Mouse (Mus musculus) cerebellum, adult 18-20 months (tissue): ENCODE data around the gene Gse1.
A peak's percentile ranks its signal among the peaks of the same experiment; 100 is the strongest.

ENCODE experiments used
- DNase-seq, 2 experiments: peaks; one replicate each; pipeline ENCODE4 v3.0.0; 2021

The Gse1 gene

GRCm38 (mm10) chr8:120304097-120304496 lies 75.8 kb downstream of the Gse1 start:
- DNase-seq = no peak

GRCm38 (mm10) chr8:120305800-120306385 lies 77.6 kb downstream of the Gse1 start:
- no peak for DNase-seq

DNA sequence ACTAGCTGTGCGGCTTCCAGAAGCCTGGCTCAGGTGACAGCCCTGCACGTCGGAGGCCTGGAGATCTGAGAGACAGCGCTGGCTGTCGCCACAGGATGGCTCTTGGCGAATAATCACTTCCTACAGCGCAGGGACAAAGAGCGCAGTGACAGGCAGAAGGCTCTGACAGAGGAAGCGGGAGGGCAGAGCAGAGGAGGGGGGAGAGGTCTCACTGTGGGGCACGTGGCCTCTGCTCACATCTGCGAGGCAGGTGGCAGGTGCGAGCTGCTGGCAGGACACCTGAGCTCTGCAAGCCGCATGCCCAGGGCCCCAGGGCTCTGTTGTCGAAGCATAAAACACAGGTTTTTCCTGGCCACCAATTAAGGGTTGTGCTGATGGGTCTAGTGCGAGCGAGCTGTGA lies 78.8 kb downstream of the Gse1 start:
- DNase-seq = peak; percentile 45 to 48

DNA sequence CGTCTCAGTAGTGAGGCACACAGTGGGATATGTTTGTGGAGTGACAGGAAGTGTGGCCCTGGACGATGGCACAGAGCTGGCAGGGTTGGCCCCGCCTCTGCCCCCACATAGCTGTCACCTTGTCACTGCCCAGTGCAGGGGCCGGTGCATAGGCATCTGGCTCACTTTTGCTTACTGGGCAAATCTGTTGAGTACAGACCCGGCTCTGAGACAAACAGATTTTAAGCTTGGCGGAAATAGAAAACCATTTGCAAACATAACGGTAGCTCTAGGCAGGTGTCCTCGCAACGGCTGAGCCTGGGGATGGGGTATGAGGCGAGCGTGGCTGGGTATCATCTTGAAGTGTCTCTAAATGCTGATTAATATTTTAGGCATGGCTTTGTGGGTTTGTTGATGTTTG lies 79.3 kb downstream of the Gse1 start:
- DNase-seq = no peak

DNA sequence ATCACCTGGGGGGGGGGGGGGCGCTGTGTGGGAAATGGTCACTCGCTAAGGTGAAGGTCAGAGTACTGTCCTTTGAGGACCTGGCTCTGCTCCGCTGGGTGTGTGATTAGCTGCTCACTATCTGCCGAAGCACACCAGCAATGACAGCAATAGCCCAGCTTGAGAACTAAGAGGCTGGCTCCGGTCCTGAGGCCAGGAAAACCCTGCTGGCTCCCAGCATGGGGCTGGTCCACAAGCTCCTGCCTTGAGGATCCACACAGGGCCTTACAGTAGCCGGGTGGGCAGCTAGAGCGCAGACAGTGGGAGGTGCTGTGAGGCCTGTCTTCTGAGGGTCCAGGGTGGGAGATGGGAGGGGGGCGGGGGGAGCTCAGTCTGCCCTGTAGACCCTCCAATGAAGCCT lies 79.9 kb downstream of the Gse1 start:
- peak; percentile 51 to 55 for DNase-seq

DNA sequence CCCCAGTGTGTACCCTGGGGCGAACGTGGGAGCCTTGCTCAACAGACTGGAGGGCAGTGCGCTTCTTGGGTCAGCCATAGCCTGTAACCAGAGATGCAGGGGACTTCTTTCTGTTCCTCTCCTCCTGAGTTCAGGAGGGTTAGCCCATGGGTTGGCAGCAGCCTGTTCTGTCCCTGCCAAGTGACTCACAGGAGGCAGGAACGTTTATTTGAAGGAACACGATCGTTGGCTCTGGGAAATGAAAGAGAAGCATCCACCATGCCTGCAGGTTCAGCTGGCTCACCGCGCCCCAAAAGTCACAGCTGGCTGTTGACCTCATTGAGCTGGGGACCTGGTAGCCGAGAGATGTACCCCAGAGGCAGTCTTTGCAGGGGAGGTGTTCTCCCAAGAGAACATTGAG lies 80.3 kb downstream of the Gse1 start:
- peak; percentile 60 to 66 for DNase-seq

- DNase-seq = peak; percentile 53 to 60
These were observed 81.1 kb downstream of the Gse1 start for GRCm38 (mm10) chr8:120309326-120309725.

- no peak for DNase-seq
These were observed 81.8 kb downstream of the Gse1 start for GRCm38 (mm10) chr8:120310063-120310462.

- no peak for DNase-seq
These were observed 84.2 kb downstream of the Gse1 start for GRCm38 (mm10) chr8:120312452-120312851.

- DNase-seq = no peak
These were observed 85.4 kb downstream of the Gse1 start for GRCm38 (mm10) chr8:120313674-120314073.

DNA sequence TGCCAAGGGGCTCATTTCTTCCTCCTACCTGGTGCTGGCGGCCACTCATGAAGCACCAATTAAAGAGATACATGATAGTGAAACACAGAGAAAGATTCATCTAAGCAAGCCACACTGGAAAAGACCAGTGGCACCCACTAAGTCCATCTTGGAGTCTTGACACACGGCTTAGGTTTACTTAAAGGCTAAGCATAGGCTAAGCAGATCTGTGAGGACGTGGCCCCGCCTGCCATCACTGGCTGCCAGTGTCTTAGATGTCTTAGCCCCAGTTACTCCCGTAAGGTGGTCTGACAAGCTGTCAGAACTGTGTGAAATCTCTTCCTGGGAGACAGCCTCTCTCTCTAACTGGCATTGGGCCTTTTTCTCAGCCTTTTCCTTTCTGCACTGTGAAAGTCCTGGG lies 86.7 kb downstream of the Gse1 start:
- no peak for DNase-seq

- no peak for DNase-seq
These were observed 87.4 kb downstream of the Gse1 start for GRCm38 (mm10) chr8:120315644-120316043.

- DNase-seq = no peak
These were observed 88.5 kb downstream of the Gse1 start for GRCm38 (mm10) chr8:120316707-120317106.

- DNase-seq = no peak
These were observed 89.0 kb downstream of the Gse1 start for GRCm38 (mm10) chr8:120317118-120317824.

- no peak for DNase-seq
These were observed 90.3 kb downstream of the Gse1 start for GRCm38 (mm10) chr8:120318476-120318991.

GRCm38 (mm10) chr8:120319449-120319848 lies 91.2 kb downstream of the Gse1 start:
- peak; percentile 61 to 87 for DNase-seq

DNA sequence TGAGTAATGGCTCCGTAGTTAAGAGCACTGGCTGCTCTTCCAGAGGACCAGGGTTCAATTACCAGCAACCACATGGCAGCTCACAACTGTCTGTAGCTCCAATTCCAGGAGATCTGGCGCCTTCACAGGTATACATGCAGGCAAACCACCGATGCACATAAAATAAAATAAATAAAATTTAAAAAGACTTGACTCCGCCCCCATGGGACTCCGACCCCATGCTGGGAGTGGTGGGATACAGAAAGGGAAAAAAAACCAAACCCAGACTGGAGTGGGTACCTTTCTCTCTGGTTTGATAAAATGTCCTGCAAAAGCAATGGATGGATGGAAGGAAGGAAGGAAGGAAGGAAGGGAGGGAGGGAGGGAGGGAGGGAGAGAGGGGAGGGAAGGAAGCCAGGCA lies 91.9 kb downstream of the Gse1 start:
- no peak for DNase-seq

- no peak for DNase-seq
These were observed 93.5 kb downstream of the Gse1 start for GRCm38 (mm10) chr8:120321724-120322123.

DNA sequence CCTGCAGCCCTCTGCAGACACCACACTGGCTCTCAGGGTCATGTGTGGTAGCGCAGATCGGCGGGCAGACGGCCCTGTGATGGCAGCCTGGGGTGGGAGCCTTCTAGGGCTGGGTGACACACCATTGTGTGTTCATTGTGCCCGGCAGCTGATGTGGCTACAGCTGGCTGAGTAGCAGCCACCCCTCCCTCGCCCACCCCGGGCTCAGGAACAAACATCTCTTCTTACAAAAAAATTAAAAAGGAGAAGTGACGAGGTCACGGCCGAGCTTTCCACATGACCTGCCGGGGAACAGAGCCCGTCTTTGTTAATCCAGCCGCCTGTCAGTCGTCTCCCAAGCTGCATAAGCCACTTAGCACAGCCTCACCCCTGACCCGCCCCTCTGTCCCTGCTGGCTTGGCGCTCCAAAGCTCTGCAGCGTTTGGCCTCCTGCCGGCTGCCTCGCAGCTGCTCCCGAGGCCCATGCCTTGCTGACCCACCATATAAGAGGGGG lies 94.7 kb downstream of the Gse1 start:
- peak in 1 of 2 experiments; percentile 39 for DNase-seq

DNA sequence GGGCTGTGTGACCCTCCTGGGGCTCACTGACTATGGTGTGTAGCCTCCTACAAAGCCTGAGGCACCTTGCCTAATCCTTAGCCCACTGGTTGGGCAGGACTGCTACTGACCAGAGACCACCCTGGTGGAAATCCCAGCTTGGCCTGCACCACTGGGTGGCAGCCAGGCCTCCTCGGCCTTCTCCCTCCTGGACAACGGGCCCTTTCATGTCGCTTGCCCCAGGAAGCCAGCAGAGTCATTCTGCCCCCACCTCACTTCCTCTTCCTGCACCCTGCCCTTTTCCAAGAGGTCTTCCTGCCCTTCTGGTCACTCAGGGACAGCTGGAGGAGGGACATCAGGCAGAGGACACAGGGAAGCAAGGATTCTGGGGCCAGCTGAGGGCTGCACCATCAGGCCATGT lies 96.3 kb downstream of the Gse1 start:
- DNase-seq = no peak

- DNase-seq = no peak
These were observed 97.0 kb downstream of the Gse1 start for GRCm38 (mm10) chr8:120325172-120325767.

DNA sequence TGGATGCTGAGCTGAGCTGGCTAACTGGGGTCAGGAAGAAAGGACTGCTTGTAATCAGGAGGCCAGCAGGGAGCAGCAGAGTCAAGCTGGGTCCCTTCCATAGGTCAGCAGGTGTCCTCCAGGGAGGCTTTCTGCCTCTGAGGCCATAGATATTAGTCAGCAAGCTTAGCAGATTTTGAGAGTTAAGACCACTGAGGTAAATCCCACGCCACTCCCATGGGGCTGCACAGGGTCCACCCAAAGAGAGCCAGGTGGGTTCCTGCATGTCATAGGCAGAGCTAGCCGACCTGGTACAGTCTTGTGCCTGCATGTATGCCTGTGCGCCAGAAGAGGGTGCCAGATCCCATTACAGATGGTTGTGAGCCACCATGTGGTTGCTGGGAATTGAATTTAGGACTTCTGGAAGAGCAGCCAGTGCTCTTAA lies 98.9 kb downstream of the Gse1 start:
- DNase-seq = peak; percentile 54 to 58

GRCm38 (mm10) chr8:120328361-120329022 lies 100.2 kb downstream of the Gse1 start:
- DNase-seq = no peak
